Comparison of ENCODE assay signal across 13 mouse cellular contexts in genomic region chr15:90827816-90828215, GRCm38 (mm10).
DNase-seq lines count a peak whose midpoint lies in the region; ATAC-seq lines count a peak whose summit lies in the region.
"Had no signal": no experiment of that assay in that cellular context is flagged by ENCODE, and none has a peak within 500 bp of the region (broad histone marks: within the 10 kb centered on the region; RNA-seq: fewer than 3 reads in every experiment).

No protein-coding gene starts in this region.

- peaks cover 8% of the 10 kb centered on the region for H3K27me3 ChIP-seq in forebrain, embryonic 13.5 days
- H3K27me3 ChIP-seq in kidney, embryonic 15.5 days = peaks cover 11% of the 10 kb centered on the region

- no peaks in the 10 kb centered on the region for H3K36me3 ChIP-seq in forebrain, embryonic 13.5 days (ENCODE audit: poor library complexity, severe bottlenecking)
- no peaks in the 10 kb centered on the region for H3K36me3 ChIP-seq in kidney, embryonic 15.5 days

- peaks cover 12% of the 10 kb centered on the region for H3K4me1 ChIP-seq in forebrain, embryonic 13.5 days
- 0 out of 2 replicates have a peak, but pooled peaks cover 3% of the 10 kb centered on the region for H3K4me1 ChIP-seq in kidney, embryonic 15.5 days

- peak; percentile 82; the same call in 1 of the 2 replicates for ATAC-seq in forebrain, embryonic 13.5 days
- peak; percentile 93 for ATAC-seq in kidney, embryonic 15.5 days (replicated peaks; ENCODE audit: low FRiP score)
- no peak for ATAC-seq in granulocyte monocyte progenitor cell, adult 5-6 weeks (replicated peaks; ENCODE audit: poor library complexity, severe bottlenecking)

- no peak overlapping the region for H3K27ac ChIP-seq in forebrain, embryonic 13.5 days
- H3K27ac ChIP-seq in kidney, embryonic 15.5 days = no peak overlapping the region
- H3K27ac ChIP-seq: heart, adult 2 months had no signal

- peak; percentile 2 for DNase-seq in kidney, adult 18-20 months
- no peak for DNase-seq in kidney, postnatal 4 days
- peak; percentile 95 for DNase-seq in retina, postnatal 1 day
- DNase-seq in heart, adult 18-20 months = no peak
- DNase-seq: adrenal gland, adult 2 months; cerebellum, postnatal 14 days; heart, adult 2 months; heart, postnatal 14 days; lung, adult 18-20 months; right cerebral cortex, postnatal 25 days had no signal

- WGBS in forebrain, embryonic 13.5 days = 6% methylated on average over 4 of the region's 4 CpGs
- 8% methylated on average over 4 of the region's 4 CpGs for WGBS in kidney, embryonic 15.5 days

- no peaks in the 10 kb centered on the region for H3K9me3 ChIP-seq in forebrain, embryonic 13.5 days (replicated peaks)
- H3K9me3 ChIP-seq in kidney, embryonic 15.5 days (replicated peaks) = 0 out of 2 replicates have a peak, but pooled peaks cover 2% of the 10 kb centered on the region

- H3K4me3 ChIP-seq in forebrain, embryonic 13.5 days = no peak overlapping the region
- no peak overlapping the region for H3K4me3 ChIP-seq in kidney, embryonic 15.5 days (replicated peaks)
- H3K4me3 ChIP-seq: heart, adult 2 months had no signal

- no peak overlapping the region for H3K9ac ChIP-seq in forebrain, embryonic 13.5 days
- H3K9ac ChIP-seq in kidney, embryonic 15.5 days = no peak overlapping the region

- no peak overlapping the region for H3K4me2 ChIP-seq in forebrain, embryonic 13.5 days
- H3K4me2 ChIP-seq in kidney, embryonic 15.5 days = no peak overlapping the region

Comparison
In these comparisons a context has a peak if more than half of its experiments do, and no peak if none do; other contexts are left out.
1. DNase-seq: peak in kidney, adult 18-20 months (single experiment) and retina, postnatal 1 day (single experiment); none in kidney, postnatal 4 days (0 of 2) and heart, adult 18-20 months (0 of 2).